Mouse (Mus musculus): Measurements from ENCODE around the gene Unc119b. TPM values are rescaled to one million over a fixed set of nuclear protein-coding genes. Genes with fewer than 3 reads are reported as not detected.

Unc119b gene
- 35.3 and 39.8 TPM in 2 replicates for polyA plus RNA-seq (2015; fragmentation: Nextera tagmentation; extraction: Ambion mirVana)

DNA sequence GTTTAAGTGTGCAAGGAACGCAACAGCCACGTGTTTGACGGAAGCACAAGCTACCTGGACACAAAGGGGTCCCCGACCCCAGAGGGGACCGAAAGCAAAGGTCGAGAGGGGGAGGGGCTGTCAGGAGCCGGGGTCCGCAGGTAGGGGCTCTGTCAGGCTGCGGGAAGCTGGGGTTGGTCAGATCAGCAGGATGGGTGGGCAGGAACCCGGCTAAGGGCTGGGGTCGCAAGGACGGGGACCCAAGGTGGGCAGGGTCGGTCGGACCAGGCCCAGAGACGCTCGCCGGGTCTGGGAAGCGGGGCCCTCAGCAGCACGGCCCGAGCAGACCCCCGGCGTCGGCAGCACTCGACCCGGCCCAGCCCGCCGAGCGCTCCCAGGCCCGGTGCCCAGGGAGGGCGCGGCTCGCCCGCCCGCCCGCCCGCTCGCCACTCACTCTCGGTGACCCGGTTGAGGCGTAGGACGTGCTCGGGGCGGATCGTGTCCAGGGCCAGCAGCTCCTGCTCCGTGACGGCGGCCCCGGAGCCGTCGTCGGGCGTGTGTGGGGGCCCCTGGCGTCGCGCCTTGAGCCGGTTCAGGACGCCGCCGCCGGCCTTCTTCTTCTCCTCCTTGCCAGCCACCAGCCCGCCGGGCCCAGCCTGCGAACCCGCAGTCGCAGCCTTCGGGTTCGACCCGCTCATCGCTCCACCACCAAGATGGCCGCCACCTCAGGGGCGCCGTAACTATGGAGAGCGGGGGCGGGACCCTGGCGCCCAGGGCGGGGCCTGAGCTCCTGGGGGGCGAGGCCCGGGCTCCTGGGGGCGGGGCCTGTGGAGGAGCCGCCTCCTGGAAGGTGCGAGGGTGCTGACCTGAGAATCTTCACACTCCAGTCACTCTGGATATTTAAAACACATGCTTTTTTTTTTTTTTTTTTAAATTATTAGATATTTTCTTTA lies at the start of gene Unc119b:
Unc119b (minus strand) TSS at position 742 of the 932 bp plus-strand sequence.
- WGBS = under 1% methylated on average over 54 of the region's 81 CpGs

DNA sequence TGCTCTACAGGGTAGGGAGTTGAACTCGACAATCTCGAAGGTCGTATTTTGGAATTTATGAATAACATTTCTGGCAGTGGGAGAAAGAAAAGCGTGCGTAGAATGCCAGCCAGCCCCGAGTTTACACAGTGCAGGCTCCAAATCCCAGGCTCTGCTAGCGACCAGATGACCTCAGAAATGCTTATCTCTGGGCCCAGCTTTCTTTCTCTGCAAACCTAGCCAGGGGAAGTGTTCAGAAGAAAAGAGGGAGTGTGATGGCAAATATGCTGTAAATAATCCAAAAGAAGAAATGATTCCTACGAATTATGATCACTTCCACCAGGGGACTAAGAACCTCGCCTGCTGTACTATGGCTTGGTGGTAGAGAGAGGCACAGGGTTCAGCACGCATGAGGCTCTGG lies 48.7 kb upstream of the Unc119b start:
- no peak overlapping the region for H3K4me3 ChIP-seq (replicated peaks; ENCODE audit: low read length)
- ATAC-seq = no peak
- H3K36me3 ChIP-seq (ENCODE audit: control insufficient read depth, insufficient read depth) = no peaks in the 10 kb centered on the region
- H3K4me1 ChIP-seq (replicated peaks; ENCODE audit: control insufficient read depth, insufficient read depth, low read length) = peaks cover 30% of the 10 kb centered on the region
- WGBS = 86% methylated on average over 10 of the region's 10 CpGs
- no peak overlapping the region for H3K27ac ChIP-seq (ENCODE audit: low read length)
- H3K27me3 ChIP-seq (replicated peaks; ENCODE audit: control insufficient read depth, insufficient read depth, low read length) = no peaks in the 10 kb centered on the region
- H3K9ac ChIP-seq (replicated peaks; ENCODE audit: low read depth, low read length) = no peak overlapping the region
- no peak overlapping the region for H3K4me2 ChIP-seq (ENCODE audit: low read length)
- no peaks in the 10 kb centered on the region for H3K9me3 ChIP-seq (ENCODE audit: control insufficient read depth, low read length)

More for the DNA sequence above, at the start of gene Unc119b:
- Histone ChIP-seq H3K36me3 (ENCODE audit: control insufficient read depth, insufficient read depth) (no peaks in the 10 kb centered on the region; the same call in 1 of the 2 replicates), H3K4me3 (replicated peaks; ENCODE audit: low read length) (peak within 1 kb of the TSS; percentile 87), H3K4me2 (ENCODE audit: low read length) (peak within 1 kb of the TSS; percentile 79), H3K27ac (ENCODE audit: low read length) (peak within 1 kb of the TSS; percentile 15; the same call in 1 of the 2 replicates), H3K27me3 (replicated peaks; ENCODE audit: control insufficient read depth, insufficient read depth, low read length) (no peaks in the 10 kb centered on the region), H3K9me3 (ENCODE audit: control insufficient read depth, low read length) (no peaks in the 10 kb centered on the region), H3K4me1 (replicated peaks; ENCODE audit: control insufficient read depth, insufficient read depth, low read length) (peaks cover 16% of the 10 kb centered on the region), H3K9ac (replicated peaks; ENCODE audit: low read depth, low read length) (peak within 1 kb of the TSS; percentile 88)
- peak; percentile 96 for ATAC-seq

DNA sequence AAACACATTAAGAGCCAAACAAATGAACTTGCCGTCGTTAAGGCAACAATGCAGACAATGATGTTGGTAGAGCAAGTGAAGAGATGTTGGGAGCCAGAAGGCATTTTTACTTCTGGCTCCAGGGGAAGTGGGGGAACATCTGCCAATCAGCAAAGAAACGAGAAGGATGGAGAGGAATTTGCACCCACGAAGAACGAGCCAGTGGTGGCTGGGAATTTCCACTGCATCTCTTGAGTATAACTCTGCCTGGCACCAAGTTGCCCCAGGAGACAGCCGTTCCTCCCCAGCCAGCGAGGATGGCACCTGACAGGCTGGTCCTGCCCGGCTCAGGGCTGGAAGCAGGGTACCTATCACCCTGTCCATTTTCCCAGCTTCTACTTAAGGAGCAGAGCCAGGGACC lies 48.1 kb upstream of the Unc119b start:
- H3K4me3 ChIP-seq (replicated peaks; ENCODE audit: low read length) = no peak overlapping the region
- H3K27ac ChIP-seq (ENCODE audit: low read length) = no peak overlapping the region
- H3K4me2 ChIP-seq (ENCODE audit: low read length) = no peak overlapping the region
- no peak overlapping the region for H3K9ac ChIP-seq (replicated peaks; ENCODE audit: low read depth, low read length)
- no peaks in the 10 kb centered on the region for H3K9me3 ChIP-seq (ENCODE audit: control insufficient read depth, low read length)
- WGBS = 54% methylated on average over 8 of the region's 8 CpGs
- H3K4me1 ChIP-seq (replicated peaks; ENCODE audit: control insufficient read depth, insufficient read depth, low read length) = peaks cover 30% of the 10 kb centered on the region
- no peaks in the 10 kb centered on the region for H3K27me3 ChIP-seq (replicated peaks; ENCODE audit: control insufficient read depth, insufficient read depth, low read length)
- no peaks in the 10 kb centered on the region for H3K36me3 ChIP-seq (ENCODE audit: control insufficient read depth, insufficient read depth)
- no peak for ATAC-seq

DNA sequence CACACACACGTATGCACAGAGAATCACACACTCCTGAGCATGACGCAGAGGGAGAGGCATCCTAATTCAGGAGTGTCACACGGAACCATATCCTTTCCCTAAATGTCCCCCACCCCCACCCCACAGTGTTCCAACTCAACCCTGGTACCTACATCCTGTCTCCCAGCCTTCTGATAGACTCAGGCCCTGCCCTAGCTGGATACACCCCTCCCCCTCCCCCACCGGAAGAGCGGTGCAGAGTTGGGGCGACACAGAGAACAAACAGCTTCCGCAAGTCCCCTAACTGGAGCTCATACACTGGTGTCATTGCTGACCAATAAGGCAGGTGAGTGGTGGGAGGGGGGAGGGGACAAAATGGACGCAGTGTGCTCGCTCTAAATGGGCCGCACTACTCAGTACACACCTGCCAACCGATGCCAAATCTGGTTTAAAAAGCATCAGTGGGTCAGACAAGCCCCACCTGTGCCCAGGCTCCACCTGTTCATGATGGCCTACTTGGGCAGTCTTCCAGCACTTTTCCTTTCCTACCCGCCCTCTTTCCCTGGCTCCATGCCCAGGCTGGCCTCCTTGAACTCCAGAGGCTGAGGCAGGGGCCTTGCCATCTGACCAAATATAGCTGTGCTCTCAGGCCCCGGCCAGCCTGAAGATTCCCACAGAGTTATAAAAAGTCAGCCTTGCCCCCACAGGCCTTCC lies 46.6 kb upstream of the Unc119b start:
- ATAC-seq = no peak
- Histone ChIP-seq H3K4me3 (replicated peaks; ENCODE audit: low read length) (no peak overlapping the region), H3K27ac (ENCODE audit: low read length) (no peak overlapping the region), H3K4me1 (replicated peaks; ENCODE audit: control insufficient read depth, insufficient read depth, low read length) (peaks cover 18% of the 10 kb centered on the region), H3K4me2 (ENCODE audit: low read length) (no peak overlapping the region), H3K9ac (replicated peaks; ENCODE audit: low read depth, low read length) (no peak overlapping the region), H3K9me3 (ENCODE audit: control insufficient read depth, low read length) (no peaks in the 10 kb centered on the region), H3K36me3 (ENCODE audit: control insufficient read depth, insufficient read depth) (no peaks in the 10 kb centered on the region), H3K27me3 (replicated peaks; ENCODE audit: control insufficient read depth, insufficient read depth, low read length) (no peaks in the 10 kb centered on the region)
- 78% methylated on average over 13 of the region's 13 CpGs for WGBS

DNA sequence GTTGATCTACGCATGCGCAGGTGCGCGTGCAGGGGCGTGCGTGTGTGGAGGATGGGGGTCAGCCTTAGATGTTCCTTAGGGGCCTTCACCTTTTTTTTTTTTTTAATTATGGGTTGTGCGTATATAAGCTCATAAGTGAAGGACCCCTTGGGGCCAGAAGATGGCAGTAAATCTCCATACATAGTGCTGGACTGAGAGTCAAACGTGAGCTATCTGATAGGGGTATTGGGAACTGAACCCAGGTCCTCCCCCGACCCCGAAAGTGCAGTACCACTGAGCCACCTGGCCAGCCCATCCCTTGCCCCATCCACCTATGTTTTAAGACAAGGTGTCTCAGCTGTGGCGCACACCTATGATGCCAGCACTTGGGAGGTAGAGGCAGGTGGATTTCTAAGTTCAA lies 44.8 kb upstream of the Unc119b start:
- no peak for ATAC-seq

DNA sequence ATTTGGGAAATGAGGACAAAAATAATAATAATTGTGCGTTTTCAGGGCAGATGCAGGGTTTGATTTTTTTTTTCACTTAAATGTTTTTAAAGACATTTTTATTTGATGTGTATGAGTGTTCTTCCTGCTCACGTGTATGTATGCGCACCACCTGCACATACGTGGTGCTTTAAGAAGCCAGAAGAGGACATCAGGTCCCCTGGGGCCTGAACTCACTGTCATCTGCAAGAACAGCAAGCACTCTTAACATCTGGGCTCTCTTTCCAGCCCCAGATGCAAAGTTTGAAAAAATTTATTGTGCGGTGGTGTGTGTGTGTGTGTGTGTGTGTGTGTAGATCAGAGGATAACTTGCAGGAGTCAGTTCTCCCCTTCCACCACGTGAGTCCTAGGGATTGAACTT lies 43.1 kb upstream of the Unc119b start:
- no peaks in the 10 kb centered on the region for H3K36me3 ChIP-seq (ENCODE audit: control insufficient read depth, insufficient read depth)
- peaks cover 5% of the 10 kb centered on the region for H3K4me1 ChIP-seq (replicated peaks; ENCODE audit: control insufficient read depth, insufficient read depth, low read length)
- no peak overlapping the region for H3K4me3 ChIP-seq (replicated peaks; ENCODE audit: low read length)
- no peak overlapping the region for H3K9ac ChIP-seq (replicated peaks; ENCODE audit: low read depth, low read length)
- H3K4me2 ChIP-seq (ENCODE audit: low read length) = no peak overlapping the region
- no peaks in the 10 kb centered on the region for H3K27me3 ChIP-seq (replicated peaks; ENCODE audit: control insufficient read depth, insufficient read depth, low read length)
- ATAC-seq = no peak
- no peak overlapping the region for H3K27ac ChIP-seq (ENCODE audit: low read length)
- WGBS = 78% methylated on average over 6 of the region's 6 CpGs
- H3K9me3 ChIP-seq (ENCODE audit: control insufficient read depth, low read length) = no peaks in the 10 kb centered on the region

More for the DNA sequence above, 44.8 kb upstream of the Unc119b start:
- no peaks in the 10 kb centered on the region for H3K27me3 ChIP-seq (replicated peaks; ENCODE audit: control insufficient read depth, insufficient read depth, low read length)
- no peaks in the 10 kb centered on the region for H3K9me3 ChIP-seq (ENCODE audit: control insufficient read depth, low read length)
- no peak overlapping the region for H3K27ac ChIP-seq (ENCODE audit: low read length)
- no peak overlapping the region for H3K4me3 ChIP-seq (replicated peaks; ENCODE audit: low read length)
- no peaks in the 10 kb centered on the region for H3K36me3 ChIP-seq (ENCODE audit: control insufficient read depth, insufficient read depth)
- WGBS = 94% methylated on average over 11 of the region's 11 CpGs
- H3K9ac ChIP-seq (replicated peaks; ENCODE audit: low read depth, low read length) = no peak overlapping the region
- peaks cover 9% of the 10 kb centered on the region for H3K4me1 ChIP-seq (replicated peaks; ENCODE audit: control insufficient read depth, insufficient read depth, low read length)
- H3K4me2 ChIP-seq (ENCODE audit: low read length) = no peak overlapping the region

DNA sequence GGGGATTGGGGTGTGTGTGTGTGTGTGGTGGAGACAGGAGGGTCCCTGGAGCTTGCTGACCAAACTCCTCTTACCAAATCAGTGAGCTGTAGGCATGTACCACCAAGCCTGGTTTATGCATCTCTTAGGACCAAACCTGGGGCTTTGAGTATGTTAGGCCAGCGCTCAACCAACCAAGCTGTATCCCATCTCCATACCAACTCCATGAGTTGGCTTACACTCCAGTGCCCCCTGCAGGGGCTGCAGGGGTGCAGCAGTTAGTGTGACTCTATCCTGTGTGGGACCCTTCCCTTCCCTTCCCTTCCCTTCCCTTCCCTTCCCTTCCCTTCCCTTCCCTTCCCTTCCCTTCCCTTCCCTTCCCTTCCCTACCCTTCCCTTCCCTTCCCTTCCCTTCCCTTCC lies 39.8 kb upstream of the Unc119b start:
- Histone ChIP-seq H3K4me2 (ENCODE audit: low read length) (no peak overlapping the region), H3K36me3 (ENCODE audit: control insufficient read depth, insufficient read depth) (no peaks in the 10 kb centered on the region), H3K27me3 (replicated peaks; ENCODE audit: control insufficient read depth, insufficient read depth, low read length) (no peaks in the 10 kb centered on the region), H3K27ac (ENCODE audit: low read length) (no peak overlapping the region), H3K9me3 (ENCODE audit: control insufficient read depth, low read length) (no peaks in the 10 kb centered on the region), H3K9ac (replicated peaks; ENCODE audit: low read depth, low read length) (no peak overlapping the region), H3K4me3 (replicated peaks; ENCODE audit: low read length) (no peak overlapping the region), H3K4me1 (replicated peaks; ENCODE audit: control insufficient read depth, insufficient read depth, low read length) (no peaks in the 10 kb centered on the region)
- ATAC-seq = no peak
- 93% methylated on average over 1 of the region's 1 CpGs for WGBS

DNA sequence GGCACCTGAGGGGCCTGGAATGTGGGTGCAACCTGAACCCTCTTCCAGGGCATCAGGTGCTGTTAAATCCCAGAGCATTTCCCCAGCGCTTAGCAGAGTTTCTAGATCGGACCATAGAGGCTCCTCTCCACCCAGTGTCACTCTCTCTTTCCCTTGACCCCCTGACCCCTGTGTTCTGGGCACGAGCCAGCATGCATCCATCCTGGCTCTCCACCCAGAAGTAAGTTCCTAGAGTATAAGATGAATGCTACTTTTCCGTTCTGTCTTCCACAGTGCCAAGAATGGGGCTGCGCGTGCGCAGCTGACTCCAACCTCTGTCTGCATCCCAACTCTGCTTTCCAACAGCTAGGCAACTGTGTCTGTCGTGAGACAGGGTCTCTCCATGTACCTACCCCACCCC lies 35.4 kb upstream of the Unc119b start:
- no peaks in the 10 kb centered on the region for H3K27me3 ChIP-seq (replicated peaks; ENCODE audit: control insufficient read depth, insufficient read depth, low read length)
- H3K27ac ChIP-seq (ENCODE audit: low read length) = no peak overlapping the region
- no peaks in the 10 kb centered on the region for H3K36me3 ChIP-seq (ENCODE audit: control insufficient read depth, insufficient read depth)
- H3K9ac ChIP-seq (replicated peaks; ENCODE audit: low read depth, low read length) = no peak overlapping the region
- H3K4me2 ChIP-seq (ENCODE audit: low read length) = no peak overlapping the region
- no peak overlapping the region for H3K4me3 ChIP-seq (replicated peaks; ENCODE audit: low read length)
- H3K4me1 ChIP-seq (replicated peaks; ENCODE audit: control insufficient read depth, insufficient read depth, low read length) = 0 out of 2 replicates have a peak, but pooled peaks cover 3% of the 10 kb centered on the region
- 88% methylated on average over 8 of the region's 8 CpGs for WGBS
- ATAC-seq = no peak
- no peaks in the 10 kb centered on the region for H3K9me3 ChIP-seq (ENCODE audit: control insufficient read depth, low read length)

DNA sequence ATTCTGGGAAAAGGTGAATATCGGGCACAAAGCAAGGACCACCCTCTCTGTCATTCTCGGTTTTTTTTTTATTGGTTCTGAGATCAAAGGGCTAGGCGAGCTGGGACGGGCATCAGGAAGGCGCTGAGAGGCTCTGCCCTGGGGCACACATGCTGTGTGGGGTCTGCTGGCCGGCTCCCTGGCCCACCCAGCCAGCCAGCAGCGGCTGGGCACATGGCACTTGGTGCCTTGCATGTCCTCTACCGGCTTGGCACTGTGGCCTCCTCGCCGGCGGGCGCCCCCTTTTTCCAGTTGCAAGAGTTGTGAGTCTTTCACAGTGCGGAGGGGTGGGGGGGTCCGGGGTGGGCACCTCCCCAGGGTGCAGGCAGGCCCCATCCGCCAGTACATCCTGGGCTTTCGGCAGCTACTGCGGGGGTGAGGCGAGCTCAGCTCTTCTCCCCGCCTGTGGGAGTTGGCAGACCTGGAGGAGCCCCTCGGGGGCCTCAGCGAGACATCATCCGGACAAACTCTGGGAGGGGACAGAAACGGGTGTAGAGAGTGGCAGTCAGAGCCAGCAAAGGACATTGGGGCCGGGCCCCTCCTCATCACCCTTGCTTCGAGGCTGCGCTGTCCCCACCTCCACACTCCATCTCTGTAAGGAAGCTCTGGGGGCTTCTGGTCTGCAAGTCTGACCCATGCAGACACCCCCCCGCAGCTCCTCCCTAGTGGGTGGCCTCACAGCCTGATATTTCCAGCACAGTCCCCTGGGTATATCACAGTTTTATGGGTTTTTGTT lies 34.1 kb upstream of the Unc119b start:
- no peaks in the 10 kb centered on the region for H3K9me3 ChIP-seq (ENCODE audit: control insufficient read depth, low read length)
- no peak overlapping the region for H3K4me3 ChIP-seq (replicated peaks; ENCODE audit: low read length)
- H3K9ac ChIP-seq (replicated peaks; ENCODE audit: low read depth, low read length) = no peak overlapping the region
- H3K27ac ChIP-seq (ENCODE audit: low read length) = no peak overlapping the region
- H3K27me3 ChIP-seq (replicated peaks; ENCODE audit: control insufficient read depth, insufficient read depth, low read length) = no peaks in the 10 kb centered on the region
- no peaks in the 10 kb centered on the region for H3K36me3 ChIP-seq (ENCODE audit: control insufficient read depth, insufficient read depth)
- no peak for ATAC-seq
- no peak overlapping the region for H3K4me2 ChIP-seq (ENCODE audit: low read length)
- 0 out of 2 replicates have a peak, but pooled peaks cover 3% of the 10 kb centered on the region for H3K4me1 ChIP-seq (replicated peaks; ENCODE audit: control insufficient read depth, insufficient read depth, low read length)
- WGBS = 42% methylated on average over 27 of the region's 27 CpGs
